Comparison of ENCODE assay signal across 15 mouse cellular contexts in genomic region chr13:18282361-18282982, GRCm38 (mm10).
DNase-seq lines count a peak whose midpoint lies in the region; ATAC-seq lines count a peak whose summit lies in the region.
"Had no signal": no experiment of that assay in that cellular context is flagged by ENCODE, and none has a peak within 500 bp of the region (broad histone marks: within the 10 kb centered on the region; RNA-seq: fewer than 3 reads in every experiment).

No protein-coding gene starts in this region.

- H3K27me3 ChIP-seq in forebrain, embryonic 11.5 days (ENCODE audit: control insufficient read depth, insufficient read depth, low read length), result no peaks in the 10 kb centered on the region
- no peaks in the 10 kb centered on the region for H3K27me3 ChIP-seq in hindbrain, embryonic 13.5 days
- H3K27me3 ChIP-seq in midbrain, embryonic 14.5 days (ENCODE audit: control insufficient read depth, insufficient read depth, low read length), result no peaks in the 10 kb centered on the region
- H3K27me3 ChIP-seq: limb, embryonic 13.5 days had no signal

- H3K36me3 ChIP-seq in forebrain, embryonic 11.5 days (ENCODE audit: control insufficient read depth, insufficient read depth, low read length), result no peaks in the 10 kb centered on the region
- H3K36me3 ChIP-seq in hindbrain, embryonic 13.5 days, result no peaks in the 10 kb centered on the region
- no peaks in the 10 kb centered on the region for H3K36me3 ChIP-seq in midbrain, embryonic 14.5 days (ENCODE audit: control insufficient read depth, insufficient read depth, low read length)
- H3K36me3 ChIP-seq: limb, embryonic 13.5 days had no signal

- H3K4me3 ChIP-seq in forebrain, embryonic 11.5 days (ENCODE audit: low read depth, low read length), result no peak overlapping the region
- H3K4me3 ChIP-seq in hindbrain, embryonic 13.5 days, result no peak overlapping the region
- no peak overlapping the region for H3K4me3 ChIP-seq in midbrain, embryonic 14.5 days (replicated peaks; ENCODE audit: low read depth, low read length)
- H3K4me3 ChIP-seq: heart, adult 2 months; limb, embryonic 13.5 days; myocyte had no signal

- no peaks in the 10 kb centered on the region for H3K9me3 ChIP-seq in forebrain, embryonic 11.5 days (ENCODE audit: control insufficient read depth, low read length)
- H3K9me3 ChIP-seq in hindbrain, embryonic 13.5 days, result no peaks in the 10 kb centered on the region
- H3K9me3 ChIP-seq in midbrain, embryonic 14.5 days (ENCODE audit: control insufficient read depth, low read length), result no peaks in the 10 kb centered on the region
- H3K9me3 ChIP-seq: limb, embryonic 13.5 days had no signal

- WGBS in forebrain, embryonic 11.5 days, result 39% methylated on average over 5 of the region's 5 CpGs
- WGBS in hindbrain, embryonic 13.5 days, result 29% methylated on average over 5 of the region's 5 CpGs
- 20% methylated on average over 5 of the region's 5 CpGs for WGBS in midbrain, embryonic 14.5 days

- ATAC-seq in forebrain, embryonic 11.5 days (replicated peaks; ENCODE audit: low FRiP score), result peak; percentile 88
- peak; percentile 77 for ATAC-seq in hindbrain, embryonic 13.5 days (ENCODE audit: low FRiP score)
- peak; percentile 54; the same call in 1 of the 2 replicates for ATAC-seq in midbrain, embryonic 14.5 days (ENCODE audit: low FRiP score, low TSS enrichment)
- ATAC-seq: intestine, embryonic 16.5 days had no signal

- no peak overlapping the region for H3K9ac ChIP-seq in forebrain, embryonic 11.5 days (ENCODE audit: low read length)
- no peak overlapping the region for H3K9ac ChIP-seq in hindbrain, embryonic 13.5 days
- no peak overlapping the region for H3K9ac ChIP-seq in midbrain, embryonic 14.5 days (replicated peaks; ENCODE audit: low read length)
- H3K9ac ChIP-seq: limb, embryonic 13.5 days had no signal

- no peak overlapping the region for H3K27ac ChIP-seq in forebrain, embryonic 11.5 days (ENCODE audit: low read depth, low read length)
- H3K27ac ChIP-seq in hindbrain, embryonic 13.5 days, result no peak overlapping the region
- H3K27ac ChIP-seq in midbrain, embryonic 14.5 days (replicated peaks; ENCODE audit: low read depth, low read length), result no peak overlapping the region; the same call in 1 of the 2 replicates
- H3K27ac ChIP-seq: heart, adult 2 months; limb, embryonic 13.5 days had no signal

- no peak overlapping the region for H3K4me2 ChIP-seq in forebrain, embryonic 11.5 days (ENCODE audit: low read depth, low read length, severe bottlenecking)
- no peak overlapping the region for H3K4me2 ChIP-seq in hindbrain, embryonic 13.5 days
- H3K4me2 ChIP-seq in midbrain, embryonic 14.5 days (ENCODE audit: low read length), result no peak overlapping the region
- H3K4me2 ChIP-seq: limb, embryonic 13.5 days had no signal

- peaks cover 4% of the 10 kb centered on the region; the same call in 1 of the 2 replicates for H3K4me1 ChIP-seq in forebrain, embryonic 11.5 days (replicated peaks; ENCODE audit: control insufficient read depth, insufficient read depth, low read length)
- H3K4me1 ChIP-seq in hindbrain, embryonic 13.5 days (replicated peaks), result peaks cover 24% of the 10 kb centered on the region
- peaks cover 23% of the 10 kb centered on the region for H3K4me1 ChIP-seq in midbrain, embryonic 14.5 days (ENCODE audit: control insufficient read depth, insufficient read depth, low read length)

- DNase-seq in ES-CJ7 (ENCODE audit: low read depth, low spot score), result peak; percentile 10
- DNase-seq in forebrain, embryonic 11.5 days (ENCODE audit: low spot score), result peak; percentile 62
- peak; percentile 57 for DNase-seq in midbrain, embryonic 14.5 days
- DNase-seq in lung, adult 18-20 months, result no peak
- no peak for DNase-seq in cerebellum, adult 11 months
- no peak for DNase-seq in right cerebral cortex, adult 18-20 months
- no peak for DNase-seq in adrenal gland, postnatal 25 days
- DNase-seq: adrenal gland, adult 8-10 months; cerebellum, postnatal 25 days; heart, adult 2 months; lung, postnatal 36 days had no signal

Comparison
In these comparisons a context has a peak if more than half of its experiments do, and no peak if none do; other contexts are left out.
1. DNase-seq: peak in ES-CJ7 (single experiment), forebrain, embryonic 11.5 days (single experiment) and midbrain, embryonic 14.5 days (single experiment); none in lung, adult 18-20 months (0 of 2), cerebellum, adult 11 months (single experiment), right cerebral cortex, adult 18-20 months (single experiment) and adrenal gland, postnatal 25 days (single experiment).
2. Peak in every context shown above with its lines, with median percentiles within 50 percentile points of each other: ATAC-seq.